Mouse (Mus musculus) liver, adult 2 months (tissue): ENCODE data around the gene Lrit2. TPM values are rescaled to one million over a fixed set of nuclear protein-coding genes. Genes with fewer than 3 reads are reported as not detected.

Experiments
- DNase-seq: peaks from one replicate; pipeline ENCODE4 v3.0.0-alpha.2; 2011; ENCODE audit warnings: low read depth, low spot score; ENCODE audit errors: extremely low read depth
- H3K27ac ChIP-seq: fragments of 200-500 bp; replicated peaks from 2 replicates; pipeline ENCODE4 v1.5.1; 2012; ENCODE audit warnings: low read depth, mild to moderate bottlenecking, control low read depth, inconsistent platforms, low read length; ENCODE audit not compliant: insufficient read depth
- H3K27me3 ChIP-seq: fragments of 200-500 bp; 2 replicates; pipeline ENCODE4 v1.6.1; 2012; ENCODE audit warnings: mild to moderate bottlenecking, moderate library complexity, low read length, inconsistent platforms; ENCODE audit not compliant: control insufficient read depth, insufficient read depth
- H3K36me3 ChIP-seq: fragments of 200-500 bp; 2 replicates; pipeline ENCODE4 v1.6.1; 2012; ENCODE audit warnings: low read length, inconsistent platforms; ENCODE audit not compliant: control insufficient read depth, insufficient read depth
- H3K4me1 ChIP-seq: fragments of 200-500 bp; 2 replicates; pipeline ENCODE4 v1.6.1; 2011; ENCODE audit warnings: low read length; ENCODE audit not compliant: control insufficient read depth, insufficient read depth
- H3K4me3 ChIP-seq: fragments of 200-500 bp; 2 replicates; pipeline ENCODE4 v1.5.1; 2011; ENCODE audit warnings: low read depth, mild to moderate bottlenecking, control low read depth, low read length, moderate library complexity; ENCODE audit not compliant: insufficient read depth
- H3K79me2 ChIP-seq: fragments of 200-500 bp; 2 replicates; pipeline ENCODE4 v1.6.1; 2012; ENCODE audit warnings: inconsistent platforms, mild to moderate bottlenecking, low read length, moderate library complexity; ENCODE audit not compliant: control insufficient read depth, insufficient read depth
- H3K9ac ChIP-seq: fragments of 200-500 bp; 2 replicates; pipeline ENCODE4 v1.6.1; 2012; ENCODE audit warnings: low read depth, mild to moderate bottlenecking, control low read depth, inconsistent platforms, low read length
- CTCF ChIP-seq: fragments of 200-500 bp; IDR thresholded peaks from 2 replicates; pipeline ENCODE4 v1.5.1; 2011; ENCODE audit warnings: low read depth, low read length, control low read depth
- POLR2A ChIP-seq: fragments of 200-500 bp; IDR thresholded peaks from 2 replicates; pipeline ENCODE4 v1.6.1; 2011; ENCODE audit warnings: low read length, control low read depth; ENCODE audit not compliant: insufficient read depth; ENCODE audit errors: extremely low read depth
- WGBS: fragments of 180-500 bp; shearing (Covaris S2); methylation state at CpG from one replicate; pipeline ENCODE4 v1.1.7; 2018; 5-methylcytosine and 5-hydroxymethylcytosine counted together
- polyA plus RNA-seq: library from polyadenylated mRNA; depleted of rRNA; stranded (reverse); fragments of >200 nt; gene quantifications from 2 replicates; pipeline ENCODE4 v1.2.3, GENCODE M21; 2012
- total RNA-seq: library from RNA; depleted of rRNA; stranded (reverse); fragments of >200 nt; gene quantifications from 2 replicates; pipeline ENCODE4 v1.2.3, GENCODE M21; 2014

The Lrit2 gene
- total and polyA plus RNA-seq, 2 experiments, result 3.2 to 5.2 TPM

DNA sequence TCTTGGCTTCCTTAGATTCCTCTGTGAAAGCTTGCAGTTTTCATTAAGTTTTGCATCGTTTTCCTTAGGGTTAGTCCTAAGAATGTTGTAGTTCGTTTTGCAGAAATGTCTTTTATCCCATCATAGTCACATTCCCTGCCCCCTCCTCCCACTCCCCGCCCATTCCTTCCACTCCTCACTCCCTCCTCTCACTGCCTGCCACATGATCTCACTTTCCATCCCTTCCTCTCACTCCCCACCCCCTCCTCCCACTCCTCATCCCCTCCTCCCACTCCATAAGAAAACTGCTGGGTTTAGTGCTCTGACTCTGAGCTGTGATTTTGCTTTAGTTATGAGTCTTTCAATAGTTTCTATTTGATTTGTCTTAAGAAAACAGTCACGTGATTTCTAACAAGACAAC, 16.0 kb downstream of the Lrit2 start:
- no peak overlapping the region for H3K4me3 ChIP-seq
- H3K27ac ChIP-seq, result no peak overlapping the region
- H3K79me2 ChIP-seq, result no peaks in the 10 kb centered on the region
- no peaks in the 10 kb centered on the region for H3K4me1 ChIP-seq
- TF ChIP-seq CTCF (no peak), POLR2A (no peak)
- no peak for DNase-seq
- 46% methylated on average over 4 of the region's 4 CpGs for WGBS
- no peaks in the 10 kb centered on the region for H3K36me3 ChIP-seq
- no peak overlapping the region for H3K9ac ChIP-seq
- H3K27me3 ChIP-seq, result no peaks in the 10 kb centered on the region

DNA sequence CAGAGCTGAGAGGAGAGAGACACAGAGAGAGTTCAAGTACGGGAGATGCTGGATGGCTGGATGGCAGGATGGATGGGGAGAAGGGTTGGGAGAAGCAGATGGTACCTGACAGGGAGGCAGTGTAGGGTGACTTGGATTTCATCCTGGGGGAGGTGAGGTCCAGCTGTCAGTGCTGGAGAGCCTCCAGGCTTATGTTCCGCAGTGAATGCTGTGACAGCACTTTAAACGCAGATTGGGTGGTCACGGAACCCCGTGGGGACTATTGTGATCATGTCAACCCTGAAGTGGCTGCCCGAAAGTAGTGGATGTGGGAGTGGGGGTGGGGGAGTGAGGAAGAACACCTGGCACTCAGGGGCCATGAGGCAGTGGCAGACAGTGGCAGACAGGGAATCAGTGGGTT, 26.7 kb downstream of the Lrit2 start:
- no peak overlapping the region for H3K4me3 ChIP-seq
- TF ChIP-seq CTCF, result no peak
- no peak overlapping the region for H3K9ac ChIP-seq
- H3K4me1 ChIP-seq, result no peaks in the 10 kb centered on the region
- 87% methylated on average over 6 of the region's 6 CpGs for WGBS
- no peaks in the 10 kb centered on the region for H3K36me3 ChIP-seq
- H3K79me2 ChIP-seq, result no peaks in the 10 kb centered on the region
- H3K27me3 ChIP-seq, result peaks cover 2% of the 10 kb centered on the region; the same call in 1 of the 2 replicates
- no peak for DNase-seq
- H3K27ac ChIP-seq, result no peak overlapping the region

DNA sequence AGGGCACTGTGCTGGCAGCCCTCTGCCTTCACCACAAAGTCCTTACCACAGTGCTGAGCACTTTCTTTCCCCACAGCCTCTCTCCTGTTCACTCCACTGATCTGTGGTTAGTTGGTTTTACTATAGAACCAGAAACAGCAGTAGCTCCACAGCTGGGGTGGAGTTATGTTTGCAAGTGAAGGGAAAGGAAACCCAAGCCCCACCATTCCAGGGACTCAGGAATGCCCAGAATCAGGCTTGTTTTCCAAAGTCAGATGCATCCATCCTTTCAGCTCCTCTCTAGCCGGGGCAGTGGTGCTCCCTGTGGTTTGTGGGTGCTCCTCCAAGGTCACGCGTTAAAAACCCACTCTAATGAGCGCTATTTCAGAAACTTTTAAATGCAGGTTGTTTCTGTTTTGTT, 27.8 kb downstream of the Lrit2 start:
- 61% methylated on average over 4 of the region's 4 CpGs for WGBS
- TF ChIP-seq CTCF (no peak), POLR2A (no peak)
- Histone ChIP-seq H3K4me3 (no peak overlapping the region), H3K27me3 (peaks cover 2% of the 10 kb centered on the region; the same call in 1 of the 2 replicates), H3K9ac (no peak overlapping the region), H3K79me2 (no peaks in the 10 kb centered on the region), H3K27ac (no peak overlapping the region), H3K4me1 (no peaks in the 10 kb centered on the region), H3K36me3 (no peaks in the 10 kb centered on the region)
- DNase-seq, result no peak

DNA sequence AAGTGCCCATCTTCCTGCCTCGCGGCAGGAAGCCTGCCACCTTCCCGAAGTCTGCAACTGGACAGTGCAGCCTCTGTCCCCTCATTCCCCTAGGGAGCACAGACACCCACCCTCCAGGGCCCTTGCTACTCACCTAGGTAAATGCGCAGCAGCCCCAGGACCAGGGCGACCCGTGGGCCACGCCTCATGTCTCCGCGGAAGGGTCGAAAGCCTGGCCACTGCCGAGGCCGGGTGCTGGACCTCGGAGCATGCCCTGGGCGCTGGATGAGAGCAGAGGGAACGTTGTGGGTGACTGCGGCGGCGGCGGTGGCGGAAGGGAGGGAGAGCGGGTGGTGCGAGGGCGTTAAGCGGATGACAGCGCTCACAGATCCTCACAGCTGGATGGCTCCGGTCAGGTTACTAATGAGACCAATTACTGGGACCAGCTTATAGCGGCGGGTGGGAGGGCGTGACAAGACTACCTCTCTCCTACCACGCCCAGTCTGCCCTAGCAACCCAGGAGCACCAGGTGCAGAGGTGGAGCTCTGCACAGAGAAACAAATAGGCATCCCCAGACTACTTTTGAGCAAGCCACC, 30.3 kb downstream of the Lrit2 start, which contains the start of gene Cdhr1:
TSS of gene Cdhr1 (minus strand) at position 392 of the 575 bp plus-strand sequence.
- Histone ChIP-seq H3K9ac (no peak within 1 kb of the TSS), H3K4me1 (no peaks in the 10 kb centered on the region), H3K79me2 (no peaks in the 10 kb centered on the region), H3K36me3 (no peaks in the 10 kb centered on the region), H3K27me3 (peaks cover 2% of the 10 kb centered on the region; the same call in 1 of the 2 replicates), H3K4me3 (no peak within 1 kb of the TSS), H3K27ac (no peak within 1 kb of the TSS)
- TF ChIP-seq POLR2A (no peak), CTCF (no peak)
- 3% methylated on average over 25 of the region's 30 CpGs for WGBS
- DNase-seq, result no peak

DNA sequence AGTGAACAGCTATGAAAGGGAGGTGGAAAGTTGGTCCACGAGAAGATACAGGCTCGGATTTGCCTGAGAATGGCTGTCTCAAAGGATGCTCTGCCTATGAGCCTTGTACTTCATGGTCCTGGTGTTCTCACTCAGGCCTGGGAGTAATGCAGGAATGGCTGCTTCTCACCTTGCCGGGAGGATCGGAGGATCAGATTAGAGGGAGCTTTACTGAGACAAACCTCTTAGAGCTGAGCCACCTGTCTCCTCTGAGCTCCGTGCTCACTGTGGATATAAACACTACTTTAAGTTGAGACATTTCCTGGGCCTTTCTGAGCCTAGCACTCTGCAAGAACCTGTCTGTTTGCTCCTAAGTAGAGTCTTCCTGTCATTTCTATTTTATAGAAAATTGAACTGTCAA, 33.8 kb downstream of the Lrit2 start:
- Histone ChIP-seq H3K4me1 (no peaks in the 10 kb centered on the region), H3K79me2 (no peaks in the 10 kb centered on the region), H3K27ac (no peak overlapping the region), H3K36me3 (no peaks in the 10 kb centered on the region), H3K9ac (no peak overlapping the region), H3K27me3 (0 out of 2 replicates have a peak, but pooled peaks cover 2% of the 10 kb centered on the region), H3K4me3 (no peak overlapping the region)
- WGBS, result 59% methylated on average over 5 of the region's 5 CpGs
- no peak for TF ChIP-seq CTCF
- no peak for TF ChIP-seq POLR2A
- no peak for DNase-seq

DNA sequence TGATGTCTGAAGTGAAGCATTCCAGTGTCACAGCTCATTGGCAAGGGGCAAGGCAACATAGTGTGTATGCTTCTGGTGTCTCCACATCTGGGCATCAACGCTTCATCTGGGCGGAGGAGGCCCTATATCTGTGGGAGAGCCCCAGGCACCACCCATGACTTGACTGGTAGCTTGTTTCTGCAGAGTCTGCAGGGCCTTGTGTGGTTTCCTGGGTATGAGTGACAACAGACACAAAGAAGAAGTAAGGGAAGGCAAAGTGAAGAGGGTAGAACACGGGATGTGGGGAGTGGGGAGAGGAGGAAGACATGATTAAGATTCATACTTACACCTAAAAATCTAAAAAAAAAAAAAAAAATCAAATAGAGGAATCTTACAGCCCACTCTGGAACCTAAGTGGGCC, 34.8 kb downstream of the Lrit2 start:
- Histone ChIP-seq H3K4me1 (no peaks in the 10 kb centered on the region), H3K27me3 (0 out of 2 replicates have a peak, but pooled peaks cover 2% of the 10 kb centered on the region), H3K4me3 (no peak overlapping the region), H3K9ac (no peak overlapping the region), H3K36me3 (no peaks in the 10 kb centered on the region), H3K79me2 (no peaks in the 10 kb centered on the region), H3K27ac (no peak overlapping the region)
- no peak for DNase-seq
- 80% methylated on average over 3 of the region's 3 CpGs for WGBS
- no peak for TF ChIP-seq POLR2A
- no peak for TF ChIP-seq CTCF
